Mouse (Mus musculus): ENCODE data around the gene Recql5.

GRCm38 (mm10) chr11:115843141-115843890, 90.0 kb downstream of the Recql5 start:
- TF ChIP-seq CTCF (IDR thresholded peaks at IDR 0.05; ENCODE audit: control insufficient read depth, insufficient read depth, low read length) (no peak), POLR2A (IDR thresholded peaks at IDR 0.05; ENCODE audit: borderline replicate concordance, control insufficient read depth, low read depth, low read length) (no peak)

Measured in bone marrow, adult 2 months (tissue).